Mouse (Mus musculus) heart, adult 2 months (tissue): ENCODE measurements around the gene Vti1a. TPM values are rescaled to one million over a fixed set of nuclear protein-coding genes. Genes with fewer than 3 reads are reported as not detected.

Experiments
- DNase-seq, 2 experiments: peaks; one replicate each; pipeline ENCODE4 v3.0.0; 2021
- H3K27ac ChIP-seq: fragments of 200-600 bp; 2 replicates; pipeline ENCODE4 v1.8.1; 2022
- H3K27me3 ChIP-seq: fragments of 200-500 bp; 2 replicates; pipeline ENCODE4 v1.6.1; 2012; ENCODE audit warnings: mild to moderate bottlenecking, low read length, inconsistent platforms, mixed read lengths; ENCODE audit not compliant: control insufficient read depth, insufficient read depth
- H3K36me3 ChIP-seq: fragments of 200-500 bp; 2 replicates; pipeline ENCODE4 v1.6.1; 2012; ENCODE audit warnings: low read length, inconsistent platforms; ENCODE audit not compliant: control insufficient read depth, insufficient read depth
- H3K4me1 ChIP-seq: fragments of 200-500 bp; 2 replicates; pipeline ENCODE4 v1.6.1; 2011; ENCODE audit warnings: low read length; ENCODE audit not compliant: control insufficient read depth, insufficient read depth
- H3K4me3 ChIP-seq: fragments of 200-600 bp; 2 replicates; pipeline ENCODE4 v1.8.1; 2022
- H3K79me2 ChIP-seq: fragments of 200-500 bp; replicated peaks from 2 replicates; pipeline ENCODE4 v1.6.1; 2012; ENCODE audit warnings: mild to moderate bottlenecking, inconsistent platforms, low read length, moderate library complexity, mixed read lengths; ENCODE audit not compliant: control insufficient read depth, insufficient read depth
- H3K9ac ChIP-seq: fragments of 200-500 bp; 2 replicates; pipeline ENCODE4 v1.6.1; 2012; ENCODE audit warnings: low read depth, mild to moderate bottlenecking, control low read depth, inconsistent platforms, low read length, mixed read lengths
- CTCF ChIP-seq: fragments of 200-600 bp; IDR thresholded peaks from 2 replicates; pipeline ENCODE4 v1.8.1; 2022; ENCODE audit warnings: antibody characterized with exemption, mild to moderate bottlenecking, moderate library complexity
- EP300 ChIP-seq: fragments of 200-500 bp; IDR thresholded peaks from 2 replicates; pipeline ENCODE4 v1.6.1; 2011; ENCODE audit warnings: low read depth, low read length, control low read depth; ENCODE audit not compliant: insufficient read depth
- POLR2A ChIP-seq: fragments of 200-500 bp; IDR thresholded peaks from 2 replicates; pipeline ENCODE4 v1.6.1; 2011; ENCODE audit warnings: mild to moderate bottlenecking, low read depth, low read length, control low read depth; ENCODE audit not compliant: insufficient read depth
- WGBS: fragments of 180-500 bp; shearing (Covaris S2); methylation state at CpG from one replicate; pipeline ENCODE4 v1.1.7; 2018; 5-methylcytosine and 5-hydroxymethylcytosine counted together
- intact Hi-C: fragments of 180-260 bp; cut with DNase I; formaldehyde crosslinking; loops from one replicate; pipeline ENCODE4 v1.15.1; 2025
- polyA plus RNA-seq: library from polyadenylated mRNA; depleted of rRNA; stranded (reverse); fragments of >200 nt; gene quantifications from 2 replicates; pipeline ENCODE4 v1.2.3, GENCODE M21; 2012
- total RNA-seq, 2 experiments: library from RNA; stranded (reverse); gene quantifications; 2 replicates each; pipeline ENCODE4 v1.2.3; 2021

Gene Vti1a
- total and polyA plus RNA-seq, 3 experiments, result 6.2 to 16.3 (median 15.6) TPM

GRCm38 (mm10) chr19:55635488-55635887, 319.4 kb downstream of the Vti1a start:
- DNase-seq, result no peak
- no peak overlapping the region for H3K4me3 ChIP-seq
- no peaks in the 10 kb centered on the region for H3K27me3 ChIP-seq
- H3K4me1 ChIP-seq, result no peaks in the 10 kb centered on the region
- no peak overlapping the region for H3K27ac ChIP-seq
- H3K79me2 ChIP-seq, result no peaks in the 10 kb centered on the region
- TF ChIP-seq CTCF, result no peak
- no peak for TF ChIP-seq EP300
- no peak for TF ChIP-seq POLR2A
- H3K36me3 ChIP-seq, result no peaks in the 10 kb centered on the region
- intact Hi-C loops, result no loop called here
- no peak overlapping the region for H3K9ac ChIP-seq
- 87% methylated on average over 15 of the region's 15 CpGs for WGBS

GRCm38 (mm10) chr19:55640251-55640650, 324.2 kb downstream of the Vti1a start:
- no peaks in the 10 kb centered on the region for H3K27me3 ChIP-seq
- H3K4me1 ChIP-seq, result peaks cover 1% of the 10 kb centered on the region
- no peak for TF ChIP-seq CTCF
- no peak for TF ChIP-seq POLR2A
- TF ChIP-seq EP300, result no peak
- WGBS, result 81% methylated on average over 6 of the region's 6 CpGs
- H3K4me3 ChIP-seq, result no peak overlapping the region
- no peaks in the 10 kb centered on the region for H3K79me2 ChIP-seq
- H3K27ac ChIP-seq, result no peak overlapping the region
- intact Hi-C loops, result loop anchor here (5.0 kb wide), 4 partner anchors 62 to 237 kb away; partner anchors contain the start of gene Tcf7l2
- no peak for DNase-seq
- H3K36me3 ChIP-seq, result no peaks in the 10 kb centered on the region
- no peak overlapping the region for H3K9ac ChIP-seq

- Histone ChIP-seq H3K79me2 (no peaks in the 10 kb centered on the region), H3K4me1 (peaks cover 1% of the 10 kb centered on the region), H3K27me3 (no peaks in the 10 kb centered on the region), H3K36me3 (no peaks in the 10 kb centered on the region), H3K9ac (no peak overlapping the region), H3K27ac (no peak overlapping the region), H3K4me3 (no peak overlapping the region)
- no peak for TF ChIP-seq POLR2A
- TF ChIP-seq CTCF, result no peak
- TF ChIP-seq EP300, result no peak
- no peak for DNase-seq
- 80% methylated on average over 2 of the region's 2 CpGs for WGBS
- intact Hi-C loops, result loop anchor here (5.0 kb wide), 4 partner anchors 60 to 235 kb away; partner anchors contain the start of gene Tcf7l2
Measured at GRCm38 (mm10) chr19:55641891-55642290, 325.8 kb downstream of the Vti1a start.

GRCm38 (mm10) chr19:55642361-55642760, 326.3 kb downstream of the Vti1a start:
- Histone ChIP-seq H3K4me1 (peaks cover 1% of the 10 kb centered on the region), H3K79me2 (no peaks in the 10 kb centered on the region), H3K9ac (no peak overlapping the region), H3K27ac (no peak overlapping the region; the same call in 1 of the 2 replicates), H3K4me3 (no peak overlapping the region), H3K27me3 (no peaks in the 10 kb centered on the region), H3K36me3 (no peaks in the 10 kb centered on the region)
- intact Hi-C loops, result loop anchor here (5.0 kb wide), 4 partner anchors 60 to 235 kb away; partner anchors contain the start of gene Tcf7l2
- TF ChIP-seq CTCF (no peak), EP300 (no peak), POLR2A (no peak)
- no peak for DNase-seq
- 90% methylated on average over 11 of the region's 11 CpGs for whole genome bisulfite sequencing

GRCm38 (mm10) chr19:55643288-55643901, 327.3 kb downstream of the Vti1a start:
- DNase-seq, result peak; percentile 74 to 81
- Histone ChIP-seq H3K36me3 (no peaks in the 10 kb centered on the region), H3K79me2 (no peaks in the 10 kb centered on the region), H3K27me3 (no peaks in the 10 kb centered on the region), H3K27ac (peak overlapping the region; percentile 94), H3K9ac (peak overlapping the region; percentile 77), H3K4me3 (peak overlapping the region; percentile 56), H3K4me1 (peaks cover 1% of the 10 kb centered on the region)
- intact Hi-C loops, result loop anchor here (5.0 kb wide), 4 partner anchors 59 to 234 kb away; partner anchors contain the start of gene Tcf7l2
- TF ChIP-seq CTCF (no peak), EP300 (peak; percentile 58; the same call in 1 of the 2 replicates), POLR2A (peak; percentile 15; the same call in 1 of the 2 replicates)
- under 1% methylated on average over 14 of the region's 14 CpGs for WGBS

GRCm38 (mm10) chr19:55643931-55644330, 327.8 kb downstream of the Vti1a start:
- intact Hi-C loops, result loop anchor here (5.0 kb wide), 4 partner anchors 58 to 233 kb away; partner anchors contain the start of gene Tcf7l2
- DNase-seq, result peak in 1 of 2 experiments; percentile 41
- Histone ChIP-seq H3K4me1 (peaks cover 1% of the 10 kb centered on the region), H3K9ac (peak overlapping the region; percentile 77; the same call in 1 of the 2 replicates), H3K27ac (peak overlapping the region; percentile 94), H3K36me3 (no peaks in the 10 kb centered on the region), H3K79me2 (no peaks in the 10 kb centered on the region), H3K27me3 (no peaks in the 10 kb centered on the region), H3K4me3 (peak overlapping the region; percentile 56)
- 58% methylated on average over 13 of the region's 13 CpGs for WGBS
- TF ChIP-seq POLR2A, result no peak
- no peak for TF ChIP-seq CTCF
- no peak for TF ChIP-seq EP300
